14 mouse cellular contexts compared by ENCODE assay signal in genomic region chr15:95550011-95550410, GRCm38 (mm10).
"Had no signal": no experiment of that assay in that cellular context is flagged by ENCODE, and none has a peak within 500 bp of the region (broad histone marks: within the 10 kb centered on the region; RNA-seq: fewer than 3 reads in every experiment).

No protein-coding gene starts in this region.

- H3K4me1 ChIP-seq: midbrain, embryonic 12.5 days; neural tube, embryonic 12.5 days; stomach, embryonic 15.5 days had no signal

- ATAC-seq: midbrain, embryonic 16.5 days had no signal

- H3K27me3 ChIP-seq: midbrain, embryonic 12.5 days; neural tube, embryonic 12.5 days; stomach, embryonic 15.5 days had no signal

- H3K9me3 ChIP-seq: midbrain, embryonic 12.5 days; neural tube, embryonic 12.5 days; stomach, embryonic 15.5 days had no signal

- H3K27ac ChIP-seq: midbrain, embryonic 12.5 days; neural tube, embryonic 12.5 days; stomach, embryonic 15.5 days; stomach, postnatal 0 days had no signal

- H3K4me2 ChIP-seq: lung, embryonic 14.5 days; midbrain, embryonic 12.5 days; neural tube, embryonic 12.5 days; stomach, embryonic 15.5 days had no signal

- H3K4me3 ChIP-seq: midbrain, embryonic 12.5 days; neural tube, embryonic 12.5 days; stomach, embryonic 15.5 days had no signal

- H3K9ac ChIP-seq: lung, embryonic 14.5 days; midbrain, embryonic 12.5 days; neural tube, embryonic 12.5 days; stomach, embryonic 15.5 days had no signal

- H3K36me3 ChIP-seq: midbrain, embryonic 12.5 days; neural tube, embryonic 12.5 days; stomach, embryonic 15.5 days had no signal

- DNase-seq: lung, adult 18-20 months; lung, embryonic 14.5 days; lung, postnatal 10 days; lung, postnatal 4 days; midbrain, embryonic 14.5 days; right cerebral cortex, postnatal 14 days; thymus, adult 2 months; thymus, postnatal 25 days; thymus, postnatal 4 days had no signal
